Mouse (Mus musculus): ENCODE measurements around the gene Ticam1. TPM values are rescaled to one million over a fixed set of nuclear protein-coding genes. Genes with fewer than 3 reads are reported as not detected.

The Ticam1 gene
- polyA plus RNA-seq (2012; rRNA removed): 33.3 and 34.7 TPM in 2 replicates

GRCm38 (mm10) chr17:56276643-56277566, at the start of gene Ticam1:
Ticam1 (minus strand) TSS chr17:56276786.
- Histone ChIP-seq H3K4me1 (ENCODE audit: control insufficient read depth, insufficient read depth, low read length) (peaks cover 37% of the 10 kb centered on the region; the same call in 1 of the 2 replicates), H3K27me3 (replicated peaks; ENCODE audit: control insufficient read depth, insufficient read depth, low read length) (no peaks in the 10 kb centered on the region), H3K4me3 (ENCODE audit: insufficient read depth, low read depth, low read length) (peak within 1 kb of the TSS; percentile 90), H3K36me3 (ENCODE audit: control insufficient read depth, insufficient read depth, low read length) (peaks cover 2% of the 10 kb centered on the region; the same call in 1 of the 2 replicates), H3K27ac (ENCODE audit: insufficient read depth, low read depth, low read length) (peak within 1 kb of the TSS; percentile 93)
- WGBS: 3% methylated on average over 21 of the region's 21 CpGs
- DNase-seq: peak; percentile 98
- no peak for TF ChIP-seq CTCF (conservative IDR thresholded peaks at IDR 0.05; ENCODE audit: insufficient read depth, insufficient read length, low read depth, low read length)
- TF ChIP-seq POLR2A (IDR thresholded peaks at IDR 0.05; ENCODE audit: low read depth, low read length): peak; percentile 40

GRCm38 (mm10) chr17:56325450-56326152, 49.0 kb upstream of the Ticam1 start, which contains the start of gene Kdm4b:
Kdm4b (plus strand) TSS chr17:56326062.
- peak; percentile 100 for DNase-seq
- Histone ChIP-seq H3K27me3 (replicated peaks; ENCODE audit: control insufficient read depth, insufficient read depth, low read length) (no peaks in the 10 kb centered on the region), H3K36me3 (ENCODE audit: control insufficient read depth, insufficient read depth, low read length) (no peaks in the 10 kb centered on the region), H3K4me3 (ENCODE audit: insufficient read depth, low read depth, low read length) (peak within 1 kb of the TSS; percentile 78), H3K4me1 (ENCODE audit: control insufficient read depth, insufficient read depth, low read length) (peaks cover 4% of the 10 kb centered on the region; the same call in 1 of the 2 replicates), H3K27ac (ENCODE audit: insufficient read depth, low read depth, low read length) (peak within 1 kb of the TSS; percentile 36)
- WGBS: under 1% methylated on average over 57 of the region's 57 CpGs
- no peak for TF ChIP-seq POLR2A (IDR thresholded peaks at IDR 0.05; ENCODE audit: low read depth, low read length)
- TF ChIP-seq CTCF (conservative IDR thresholded peaks at IDR 0.05; ENCODE audit: insufficient read depth, insufficient read length, low read depth, low read length): no peak

- Histone ChIP-seq H3K27ac (ENCODE audit: insufficient read depth, low read depth, low read length) (no peak overlapping the region), H3K4me3 (ENCODE audit: insufficient read depth, low read depth, low read length) (no peak overlapping the region), H3K27me3 (replicated peaks; ENCODE audit: control insufficient read depth, insufficient read depth, low read length) (no peaks in the 10 kb centered on the region), H3K36me3 (ENCODE audit: control insufficient read depth, insufficient read depth, low read length) (no peaks in the 10 kb centered on the region), H3K4me1 (ENCODE audit: control insufficient read depth, insufficient read depth, low read length) (peaks cover 4% of the 10 kb centered on the region; the same call in 1 of the 2 replicates)
- TF ChIP-seq CTCF (conservative IDR thresholded peaks at IDR 0.05; ENCODE audit: insufficient read depth, insufficient read length, low read depth, low read length) (no peak), POLR2A (IDR thresholded peaks at IDR 0.05; ENCODE audit: low read depth, low read length) (no peak)
- 57% methylated on average over 3 of the region's 3 CpGs for WGBS
- DNase-seq: no peak
Measured at GRCm38 (mm10) chr17:56324419-56324818, 47.8 kb upstream of the Ticam1 start.

GRCm38 (mm10) chr17:56309191-56309945, 32.8 kb upstream of the Ticam1 start:
- no peak for TF ChIP-seq POLR2A (IDR thresholded peaks at IDR 0.05; ENCODE audit: low read depth, low read length)
- no peak for TF ChIP-seq CTCF (conservative IDR thresholded peaks at IDR 0.05; ENCODE audit: insufficient read depth, insufficient read length, low read depth, low read length)
- 87% methylated on average over 15 of the region's 15 CpGs for WGBS
- H3K4me1 ChIP-seq (ENCODE audit: control insufficient read depth, insufficient read depth, low read length): no peaks in the 10 kb centered on the region
- DNase-seq: no peak
- H3K27me3 ChIP-seq (replicated peaks; ENCODE audit: control insufficient read depth, insufficient read depth, low read length): no peaks in the 10 kb centered on the region
- H3K36me3 ChIP-seq (ENCODE audit: control insufficient read depth, insufficient read depth, low read length): no peaks in the 10 kb centered on the region
- no peak overlapping the region for H3K27ac ChIP-seq (ENCODE audit: insufficient read depth, low read depth, low read length)
- no peak overlapping the region for H3K4me3 ChIP-seq (ENCODE audit: insufficient read depth, low read depth, low read length)

GRCm38 (mm10) chr17:56308088-56308487, 31.5 kb upstream of the Ticam1 start:
- WGBS: 54% methylated on average over 6 of the region's 6 CpGs
- peak; percentile 68 for DNase-seq
- Histone ChIP-seq H3K27ac (ENCODE audit: insufficient read depth, low read depth, low read length) (peak overlapping the region; percentile 19), H3K4me3 (ENCODE audit: insufficient read depth, low read depth, low read length) (no peak overlapping the region), H3K4me1 (ENCODE audit: control insufficient read depth, insufficient read depth, low read length) (peaks cover 4% of the 10 kb centered on the region; the same call in 1 of the 2 replicates), H3K27me3 (replicated peaks; ENCODE audit: control insufficient read depth, insufficient read depth, low read length) (no peaks in the 10 kb centered on the region), H3K36me3 (ENCODE audit: control insufficient read depth, insufficient read depth, low read length) (no peaks in the 10 kb centered on the region)
- TF ChIP-seq CTCF (conservative IDR thresholded peaks at IDR 0.05; ENCODE audit: insufficient read depth, insufficient read length, low read depth, low read length) (no peak), POLR2A (IDR thresholded peaks at IDR 0.05; ENCODE audit: low read depth, low read length) (no peak)

GRCm38 (mm10) chr17:56305826-56306225, 29.2 kb upstream of the Ticam1 start:
- WGBS: 43% methylated on average over 8 of the region's 8 CpGs
- Histone ChIP-seq H3K4me3 (ENCODE audit: insufficient read depth, low read depth, low read length) (no peak overlapping the region), H3K36me3 (ENCODE audit: control insufficient read depth, insufficient read depth, low read length) (no peaks in the 10 kb centered on the region), H3K27me3 (replicated peaks; ENCODE audit: control insufficient read depth, insufficient read depth, low read length) (no peaks in the 10 kb centered on the region), H3K27ac (ENCODE audit: insufficient read depth, low read depth, low read length) (no peak overlapping the region), H3K4me1 (ENCODE audit: control insufficient read depth, insufficient read depth, low read length) (peaks cover 11% of the 10 kb centered on the region; the same call in 1 of the 2 replicates)
- TF ChIP-seq CTCF (conservative IDR thresholded peaks at IDR 0.05; ENCODE audit: insufficient read depth, insufficient read length, low read depth, low read length) (peak; percentile 65), POLR2A (IDR thresholded peaks at IDR 0.05; ENCODE audit: low read depth, low read length) (no peak)
- peak; percentile 56 for DNase-seq
